Mouse (Mus musculus) embryonic fibroblast, embryonic 13.5 days (primary cell): Measurements from ENCODE around the gene Lkaaear1.

Source experiments
- CTCF ChIP-seq: IDR thresholded peaks from 2 replicates; pipeline ENCODE4 v1.5.1; 2011; ENCODE audit warnings: mild to moderate bottlenecking, control low read depth, low read length, moderate library complexity, borderline replicate concordance; ENCODE audit not compliant: insufficient read depth
- POLR2A ChIP-seq: IDR thresholded peaks from 2 replicates; pipeline ENCODE4 v1.6.1; 2011; ENCODE audit warnings: low read depth, mild to moderate bottlenecking, control low read depth, low read length, moderate library complexity

DNA sequence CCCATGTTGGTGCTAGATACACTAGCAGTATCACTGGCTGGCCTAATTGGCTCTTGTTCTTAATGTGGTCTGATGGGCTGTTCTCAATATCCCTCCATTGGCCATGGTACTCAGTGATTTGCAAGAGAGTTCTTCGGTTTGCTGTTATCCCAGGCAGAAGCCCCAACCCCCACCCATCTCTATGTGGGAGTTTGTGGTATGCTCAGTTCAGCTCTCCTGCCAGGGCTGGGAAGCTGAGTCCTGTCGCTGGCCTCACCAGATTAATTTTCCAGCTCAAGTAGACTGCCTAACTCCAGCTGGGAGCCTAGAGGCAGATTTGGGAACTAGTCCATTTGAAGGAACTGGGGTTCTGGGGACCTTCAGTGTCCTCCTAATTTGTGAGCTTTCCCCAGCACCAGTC, 40.8 kb downstream of the Lkaaear1 start:
- TF ChIP-seq CTCF (no peak), POLR2A (no peak)
